ENCODE assay signal across 9 mouse cellular contexts in genomic region chr10:122963463-122964240, GRCm38 (mm10).
DNase-seq lines count a peak whose midpoint lies in the region; ATAC-seq lines count a peak whose summit lies in the region.
"Had no signal": no experiment of that assay in that cellular context is flagged by ENCODE, and none has a peak within 500 bp of the region (broad histone marks: within the 10 kb centered on the region; RNA-seq: fewer than 3 reads in every experiment).

No protein-coding gene starts in this region.

- no peaks in the 10 kb centered on the region for H3K36me3 ChIP-seq in embryonic facial prominence, embryonic 12.5 days
- no peaks in the 10 kb centered on the region for H3K36me3 ChIP-seq in hindbrain, embryonic 16.5 days (ENCODE audit: control insufficient read depth, insufficient read depth, low read length)
- H3K36me3 ChIP-seq in liver, embryonic 15.5 days (replicated peaks), result no peaks in the 10 kb centered on the region

- H3K4me1 ChIP-seq in embryonic facial prominence, embryonic 12.5 days, result peaks cover 17% of the 10 kb centered on the region
- H3K4me1 ChIP-seq in hindbrain, embryonic 16.5 days (ENCODE audit: control insufficient read depth, insufficient read depth, low read depth, low read length), result peaks cover 14% of the 10 kb centered on the region
- H3K4me1 ChIP-seq in liver, embryonic 15.5 days (replicated peaks), result no peaks in the 10 kb centered on the region

- peak overlapping the region; percentile 57 for H3K27ac ChIP-seq in embryonic facial prominence, embryonic 12.5 days
- peak overlapping the region; percentile 48 for H3K27ac ChIP-seq in hindbrain, embryonic 16.5 days (ENCODE audit: low read depth, low read length)
- H3K27ac ChIP-seq in liver, embryonic 15.5 days (replicated peaks), result no peak overlapping the region
- H3K27ac ChIP-seq: liver, embryonic 14.5 days had no signal

- H3K9ac ChIP-seq in embryonic facial prominence, embryonic 12.5 days, result peak overlapping the region; percentile 30
- H3K9ac ChIP-seq in hindbrain, embryonic 16.5 days (ENCODE audit: low read depth, low read length), result peak overlapping the region; percentile 45
- H3K9ac ChIP-seq in liver, embryonic 15.5 days, result no peak overlapping the region
- H3K9ac ChIP-seq: liver, embryonic 14.5 days had no signal

- 0 out of 2 replicates have a peak, but pooled peaks have one; percentile 37 for ATAC-seq in embryonic facial prominence, embryonic 12.5 days (ENCODE audit: insufficient number of reproducible peaks, insufficient read depth, low FRiP score, low TSS enrichment)
- peak; percentile 70 for ATAC-seq in hindbrain, embryonic 16.5 days
- no peak for ATAC-seq in liver, embryonic 15.5 days (ENCODE audit: insufficient read depth)

- no peaks in the 10 kb centered on the region for H3K27me3 ChIP-seq in embryonic facial prominence, embryonic 12.5 days
- H3K27me3 ChIP-seq in hindbrain, embryonic 16.5 days (replicated peaks; ENCODE audit: control insufficient read depth, insufficient read depth, low read length), result no peaks in the 10 kb centered on the region
- peaks cover 19% of the 10 kb centered on the region for H3K27me3 ChIP-seq in liver, embryonic 15.5 days

- 4% methylated on average over 21 of the region's 21 CpGs for WGBS in embryonic facial prominence, embryonic 12.5 days
- 2% methylated on average over 21 of the region's 21 CpGs for WGBS in hindbrain, embryonic 16.5 days
- 14% methylated on average over 21 of the region's 21 CpGs for WGBS in liver, embryonic 15.5 days (ENCODE audit: insufficient replicate concordance)

- intact Hi-C loops in left cerebral cortex, postnatal 4 days (cut with DNase I), result no loop called here

- peak; percentile 60 for DNase-seq in left cerebral cortex, postnatal 4 days
- DNase-seq in left cerebral cortex, adult 9 months (ENCODE audit: low spot score in 2 of 2), result no peak
- no peak for DNase-seq in urinary bladder, postnatal 14 days (ENCODE audit: low spot score)
- no peak for DNase-seq in adrenal gland, postnatal 36 days
- DNase-seq in spleen, adult 12 weeks (ENCODE audit: low spot score), result no peak

- H3K4me2 ChIP-seq in embryonic facial prominence, embryonic 12.5 days (replicated peaks), result peak overlapping the region; percentile 52
- H3K4me2 ChIP-seq in hindbrain, embryonic 16.5 days (ENCODE audit: low read length), result peak overlapping the region; percentile 50
- H3K4me2 ChIP-seq in liver, embryonic 15.5 days, result peak overlapping the region; percentile 27; the same call in 1 of the 2 replicates

- H3K9me3 ChIP-seq in embryonic facial prominence, embryonic 12.5 days, result no peaks in the 10 kb centered on the region
- H3K9me3 ChIP-seq in hindbrain, embryonic 16.5 days (ENCODE audit: control insufficient read depth, low read length), result no peaks in the 10 kb centered on the region
- no peaks in the 10 kb centered on the region for H3K9me3 ChIP-seq in liver, embryonic 15.5 days (replicated peaks)

- peak overlapping the region; percentile 14 for H3K4me3 ChIP-seq in embryonic facial prominence, embryonic 12.5 days
- H3K4me3 ChIP-seq in hindbrain, embryonic 16.5 days (ENCODE audit: low read length), result peak overlapping the region; percentile 15
- no peak overlapping the region for H3K4me3 ChIP-seq in liver, embryonic 15.5 days (replicated peaks)
